Mouse (Mus musculus) kidney, adult 2 months (tissue): Measurements from ENCODE around the gene Dbndd2.

Experiments used
- CTCF ChIP-seq: fragments of 200-500 bp; conservative IDR thresholded peaks from 2 replicates; pipeline ENCODE4 v1.5.1; 2011; ENCODE audit warnings: low read depth, mild to moderate bottlenecking, control low read depth, low read length, moderate library complexity, mixed read lengths; ENCODE audit not compliant: insufficient read depth, insufficient read length
- POLR2A ChIP-seq: fragments of 200-500 bp; IDR thresholded peaks from one replicate; pipeline ENCODE4 v1.6.1; 2011; ENCODE audit warnings: low read depth, low read length, control low read depth

GRCm38 (mm10) chr2:164542132-164542531 is 56.2 kb downstream of the Dbndd2 start:
- TF ChIP-seq POLR2A (no peak), CTCF (no peak)
